Comparison of ENCODE assay signal across 8 mouse cellular contexts in the genomic region with DNA sequence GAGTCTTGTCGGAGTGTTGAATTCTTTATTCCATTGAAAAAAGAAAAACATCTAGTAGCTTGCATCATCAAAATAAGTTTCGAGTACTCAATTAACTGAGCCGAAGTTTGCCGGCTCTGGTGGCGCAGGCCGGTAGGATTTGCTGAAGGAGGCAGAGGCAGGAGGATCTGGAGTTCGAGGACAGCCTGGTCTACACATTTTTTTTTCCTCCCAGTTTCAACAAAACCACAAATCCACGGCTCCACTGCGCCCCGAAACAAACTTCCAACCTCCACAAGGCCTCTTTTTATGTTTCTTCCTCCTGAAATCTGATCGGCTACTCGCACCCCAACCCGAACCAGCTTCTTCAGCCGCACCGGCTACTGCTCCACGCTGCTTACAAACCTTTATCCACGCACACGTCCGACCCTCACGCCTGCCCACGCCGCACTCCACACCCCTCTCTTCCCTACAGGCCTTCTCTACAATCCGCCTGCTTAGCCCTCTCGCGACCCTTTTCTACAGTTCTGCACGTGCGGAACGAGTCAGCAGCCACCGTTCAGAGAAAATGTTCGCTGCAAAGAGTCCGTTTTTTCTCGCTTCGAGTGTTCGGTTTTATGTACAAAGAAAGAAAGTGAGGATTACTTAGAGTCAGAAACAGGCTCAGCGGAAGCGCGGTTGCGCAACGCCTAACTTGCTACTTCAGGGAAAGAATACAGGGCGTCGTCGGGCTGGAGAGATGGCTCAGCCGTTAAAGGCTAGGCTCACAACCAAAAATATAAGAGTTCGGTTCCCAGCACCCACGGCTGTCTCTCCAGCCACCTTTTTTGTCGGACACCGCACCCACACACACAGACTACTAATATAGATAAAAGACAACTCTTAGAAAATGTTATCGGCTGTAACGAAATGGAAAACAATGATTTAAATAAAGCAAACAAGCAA. TPM values are rescaled to one million over a fixed set of nuclear protein-coding genes. Genes with fewer than 3 reads are reported as not detected.
DNase-seq lines count a peak whose midpoint lies in the region; TF ChIP-seq lines count a peak whose summit lies in the region.

No protein-coding gene starts in this region.

- H3K27ac ChIP-seq in cortical plate, adult 2 months (ENCODE audit: insufficient read depth, low read length): peak overlapping the region; percentile 62

- peak; percentile 92 to 98 for DNase-seq in adrenal gland, adult (ENCODE audit: inconsistent age in 2 of 2, low spot score in 1 of 2)
- peak; percentile 83 to 87 for DNase-seq in gastrocnemius, adult 8-10 months (ENCODE audit: low spot score in 2 of 2)
- DNase-seq in induced T-regulatory cell, adult 2 months (ENCODE audit: low read depth): peak; percentile 96
- DNase-seq in left cerebral cortex, adult 9 months (ENCODE audit: low spot score in 2 of 2): peak; percentile 79 to 95
- DNase-seq in right cerebral cortex, postnatal 14 days: peak; percentile 75
- peak; percentile 90 for DNase-seq in urinary bladder, postnatal 25 days (ENCODE audit: low spot score)

- no peaks in the 10 kb centered on the region for H3K4me1 ChIP-seq in cortical plate, adult 2 months (ENCODE audit: control insufficient read depth, insufficient read depth, low read length)
- H3K4me1 ChIP-seq in megakaryocyte, embryonic 14.5 days: peaks cover 55% of the 10 kb centered on the region

- no peaks in the 10 kb centered on the region for H3K36me3 ChIP-seq in megakaryocyte, embryonic 14.5 days (replicated peaks; ENCODE audit: low read length)

- TF ChIP-seq CTCF in cortical plate, adult 2 months (IDR thresholded peaks at IDR 0.05; ENCODE audit: extremely low read depth, insufficient read depth, low read length): no peak

- H3K4me3 ChIP-seq in cortical plate, adult 2 months (ENCODE audit: insufficient read depth, low read length): peak overlapping the region; percentile 98
- H3K4me3 ChIP-seq in megakaryocyte, embryonic 14.5 days (replicated peaks): peak overlapping the region; percentile 97

- no peaks in the 10 kb centered on the region for H3K9me3 ChIP-seq in megakaryocyte, embryonic 14.5 days

- no peaks in the 10 kb centered on the region for H3K27me3 ChIP-seq in megakaryocyte, embryonic 14.5 days (replicated peaks)

- TF ChIP-seq POLR2A in cortical plate, adult 2 months (IDR thresholded peaks at IDR 0.05; ENCODE audit: extremely low read depth, insufficient read depth, low read length): no peak

RNA-seq across cellular contexts. Expression of a gene that starts 12.5 kb away (rescaled TPM):
- not detected in 2 replicates for polyA plus RNA-seq in cortical plate, adult 2 months (2012; rRNA removed)
- total RNA-seq in gastrocnemius, adult 8-10 months (2022): not detected
- polyA plus RNA-seq in megakaryocyte, embryonic 14.5 days (2012; ENCODE audit: insufficient read depth, low replicate concordance): not detected in 2 replicates

RNA-seq across cellular contexts. Expression of a gene that starts 12.5 kb away (rescaled TPM):
- not detected in 2 replicates for polyA plus RNA-seq in cortical plate, adult 2 months (2012; rRNA removed)
- total RNA-seq in gastrocnemius, adult 8-10 months (2022): under 1 TPM in 1 of 4 experiments, not detected in 3; 0.61 TPM
- polyA plus RNA-seq in megakaryocyte, embryonic 14.5 days (2012; ENCODE audit: insufficient read depth, low replicate concordance): not detected in 2 replicates

RNA-seq across cellular contexts. Expression of a gene that starts 48.8 kb away (rescaled TPM):
- 0.08 TPM in 1 of 2 replicates, not detected in the other for polyA plus RNA-seq in cortical plate, adult 2 months (2012; rRNA removed)
- not detected for total RNA-seq in gastrocnemius, adult 8-10 months (2022)
- not detected in 2 replicates for polyA plus RNA-seq in megakaryocyte, embryonic 14.5 days (2012; ENCODE audit: insufficient read depth, low replicate concordance)

RNA-seq across cellular contexts. Expression of a gene that starts 49.6 kb away (rescaled TPM):
- polyA plus RNA-seq in cortical plate, adult 2 months (2012; rRNA removed): 0.04 and 0.19 TPM in 2 replicates
- total RNA-seq in gastrocnemius, adult 8-10 months (2022): not detected
- not detected in 2 replicates for polyA plus RNA-seq in megakaryocyte, embryonic 14.5 days (2012; ENCODE audit: insufficient read depth, low replicate concordance)

RNA-seq across cellular contexts. Expression of a gene that starts 52.3 kb away (rescaled TPM):
- 2.0 and 2.2 TPM in 2 replicates for polyA plus RNA-seq in cortical plate, adult 2 months (2012; rRNA removed)
- total RNA-seq in gastrocnemius, adult 8-10 months (2022): not detected
- polyA plus RNA-seq in megakaryocyte, embryonic 14.5 days (2012; ENCODE audit: insufficient read depth, low replicate concordance): 0.43 TPM in 1 of 2 replicates, not detected in the other

Comparison
In these comparisons a context has a peak if more than half of its experiments do, and no peak if none do; other contexts are left out.
1. Peak in every context shown above with its lines: DNase-seq, H3K4me3 ChIP-seq and H3K27ac ChIP-seq.